Mouse (Mus musculus) midbrain, embryonic 16.5 days (tissue): ENCODE data around the gene Tenm3. TPM values are rescaled to one million over a fixed set of nuclear protein-coding genes. Genes with fewer than 3 reads are reported as not detected.

Experiments used
- ATAC-seq: fragments of 200-750 bp; cut with Nextera tagmentation; 2 replicates; pipeline ENCODE4 v1.8.0; 2017; ENCODE audit warnings: moderate TSS enrichment
- H3K27ac ChIP-seq: fragments of 300-500 bp; sonication (generic); 2 replicates; pipeline ENCODE4 v1.5.1; 2014; ENCODE audit warnings: mild to moderate bottlenecking, low read length, mixed read lengths
- H3K27me3 ChIP-seq: fragments of 300-500 bp; sonication (generic); 2 replicates; pipeline ENCODE4 v1.6.1; 2014; ENCODE audit warnings: low read depth, low read length, mixed read lengths; ENCODE audit not compliant: control insufficient read depth, insufficient read depth
- H3K36me3 ChIP-seq: fragments of 300-500 bp; sonication (generic); 2 replicates; pipeline ENCODE4 v1.6.1; 2014; ENCODE audit warnings: mild to moderate bottlenecking, low read length, moderate library complexity, mixed read lengths; ENCODE audit not compliant: control insufficient read depth, insufficient read depth
- H3K4me1 ChIP-seq: fragments of 300-500 bp; sonication (generic); 2 replicates; pipeline ENCODE4 v1.6.1; 2014; ENCODE audit warnings: mild to moderate bottlenecking, low read length, mixed read lengths; ENCODE audit not compliant: control insufficient read depth, insufficient read depth
- H3K4me2 ChIP-seq: fragments of 300-500 bp; sonication (generic); 2 replicates; pipeline ENCODE4 v1.6.1; 2014; ENCODE audit warnings: mild to moderate bottlenecking, low read length, mixed read lengths
- H3K4me3 ChIP-seq: fragments of 300-500 bp; sonication (generic); 2 replicates; pipeline ENCODE4 v1.5.1; 2014; ENCODE audit warnings: low read depth, mild to moderate bottlenecking, low read length, moderate library complexity, mixed read lengths
- H3K9ac ChIP-seq: fragments of 300-500 bp; sonication (generic); 2 replicates; pipeline ENCODE4 v1.6.1; 2014; ENCODE audit warnings: low read depth, low read length, mixed read lengths
- H3K9me3 ChIP-seq: fragments of 300-500 bp; sonication (generic); replicated peaks from 2 replicates; pipeline ENCODE4 v1.6.1; 2014; ENCODE audit warnings: mild to moderate bottlenecking, low read length, mixed read lengths; ENCODE audit not compliant: control insufficient read depth, poor library complexity, severe bottlenecking
- WGBS: fragments of 180-500 bp; shearing (Covaris S2); extraction: QIAGEN DNeasy Blood & Tissue Kit; methylation state at CpG from one replicate; pipeline ENCODE4 v1.1.7; 2014; 5-methylcytosine and 5-hydroxymethylcytosine counted together
- polyA plus RNA-seq: library from polyadenylated mRNA; unstranded; fragments of >200 nt; fragmentation: Nextera tagmentation; extraction: Ambion mirVana; gene quantifications from 2 replicates; pipeline ENCODE4 v1.2.1, GENCODE M21; 2015

Tenm3 gene
- polyA plus RNA-seq, 1 experiment from 2014 or later, result 37.4 TPM

DNA sequence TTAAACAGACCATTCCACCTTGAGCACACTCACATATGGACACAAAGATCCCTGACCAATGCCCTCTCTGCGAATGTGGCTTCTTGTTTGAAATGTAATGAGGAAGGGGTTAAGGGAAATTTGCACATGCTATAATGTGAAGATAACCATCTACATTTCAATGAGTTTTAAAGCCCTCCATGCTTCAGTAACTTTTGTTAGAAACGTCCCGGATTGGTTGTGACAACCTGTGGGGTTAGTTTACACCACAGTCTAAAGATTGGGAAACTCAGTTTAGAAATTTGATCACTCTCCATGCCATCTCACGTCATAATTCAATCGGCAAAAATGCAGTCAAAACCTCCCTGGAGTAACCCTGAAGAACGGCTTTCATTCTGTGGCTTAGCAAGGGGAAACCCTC is 78.5 kb downstream of the Tenm3 start:
- Histone ChIP-seq H3K27ac (no peak overlapping the region), H3K4me2 (no peak overlapping the region), H3K4me1 (peaks cover 7% of the 10 kb centered on the region; the same call in 1 of the 2 replicates), H3K36me3 (no peaks in the 10 kb centered on the region), H3K27me3 (no peaks in the 10 kb centered on the region), H3K9ac (no peak overlapping the region), H3K4me3 (no peak overlapping the region), H3K9me3 (no peaks in the 10 kb centered on the region)
- no peak for ATAC-seq
- 31% methylated on average over 6 of the region's 6 CpGs for WGBS

DNA sequence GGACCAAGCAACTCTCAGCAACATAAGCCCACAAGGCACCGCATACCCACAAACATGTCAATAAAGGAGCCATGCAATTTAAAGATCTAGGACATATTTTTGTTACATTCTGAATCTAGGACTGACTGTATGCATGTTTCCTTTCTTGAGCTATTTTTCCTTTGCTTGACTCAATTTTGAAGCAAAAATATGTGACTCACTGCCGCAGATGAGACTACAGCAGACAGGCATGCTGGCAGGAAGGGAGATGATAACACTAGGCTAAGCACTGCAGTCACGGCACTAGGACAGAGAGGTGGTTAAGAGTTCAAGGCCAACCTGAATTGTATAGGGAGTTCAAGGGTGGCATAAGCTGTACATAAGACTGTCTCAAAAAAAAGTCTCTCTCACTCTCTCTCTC is 79.7 kb downstream of the Tenm3 start:
- H3K27me3 ChIP-seq, result no peaks in the 10 kb centered on the region
- no peak overlapping the region for H3K27ac ChIP-seq
- no peaks in the 10 kb centered on the region for H3K36me3 ChIP-seq
- no peaks in the 10 kb centered on the region for H3K9me3 ChIP-seq
- peaks cover 7% of the 10 kb centered on the region; the same call in 1 of the 2 replicates for H3K4me1 ChIP-seq
- H3K4me2 ChIP-seq, result no peak overlapping the region
- no peak overlapping the region for H3K4me3 ChIP-seq
- 80% methylated on average over 3 of the region's 3 CpGs for WGBS
- no peak overlapping the region for H3K9ac ChIP-seq
- no peak for ATAC-seq

- Histone ChIP-seq H3K4me3 (no peak overlapping the region), H3K4me2 (no peak overlapping the region), H3K36me3 (no peaks in the 10 kb centered on the region), H3K27ac (no peak overlapping the region), H3K9ac (no peak overlapping the region), H3K27me3 (no peaks in the 10 kb centered on the region), H3K4me1 (0 out of 2 replicates have a peak, but pooled peaks cover 4% of the 10 kb centered on the region), H3K9me3 (no peaks in the 10 kb centered on the region)
- 72% methylated on average over 2 of the region's 2 CpGs for WGBS
- ATAC-seq, result no peak
Observed at GRCm38 (mm10) chr8:48756874-48757273, 86.9 kb downstream of the Tenm3 start.

GRCm38 (mm10) chr8:48755492-48755891 is 88.3 kb downstream of the Tenm3 start:
- ATAC-seq, result peak; percentile 28; the same call in 1 of the 2 replicates
- no peaks in the 10 kb centered on the region for H3K27me3 ChIP-seq
- H3K36me3 ChIP-seq, result no peaks in the 10 kb centered on the region
- H3K9ac ChIP-seq, result no peak overlapping the region
- 0 out of 2 replicates have a peak overlapping the region, but pooled peaks have one; percentile 3 for H3K4me2 ChIP-seq
- H3K4me3 ChIP-seq, result no peak overlapping the region
- H3K27ac ChIP-seq, result no peak overlapping the region
- 0 out of 2 replicates have a peak, but pooled peaks cover 4% of the 10 kb centered on the region for H3K4me1 ChIP-seq
- H3K9me3 ChIP-seq, result no peaks in the 10 kb centered on the region
- WGBS, result 52% methylated on average over 7 of the region's 7 CpGs

- no peak overlapping the region for H3K4me3 ChIP-seq
- no peak overlapping the region for H3K27ac ChIP-seq
- ATAC-seq, result no peak
- 0 out of 2 replicates have a peak, but pooled peaks cover 4% of the 10 kb centered on the region for H3K4me1 ChIP-seq
- no peak overlapping the region for H3K4me2 ChIP-seq
- no peak overlapping the region for H3K9ac ChIP-seq
- H3K36me3 ChIP-seq, result no peaks in the 10 kb centered on the region
- 55% methylated on average over 2 of the region's 2 CpGs for WGBS
- H3K27me3 ChIP-seq, result no peaks in the 10 kb centered on the region
- no peaks in the 10 kb centered on the region for H3K9me3 ChIP-seq
Observed at GRCm38 (mm10) chr8:48754959-48755358, 88.8 kb downstream of the Tenm3 start.

DNA sequence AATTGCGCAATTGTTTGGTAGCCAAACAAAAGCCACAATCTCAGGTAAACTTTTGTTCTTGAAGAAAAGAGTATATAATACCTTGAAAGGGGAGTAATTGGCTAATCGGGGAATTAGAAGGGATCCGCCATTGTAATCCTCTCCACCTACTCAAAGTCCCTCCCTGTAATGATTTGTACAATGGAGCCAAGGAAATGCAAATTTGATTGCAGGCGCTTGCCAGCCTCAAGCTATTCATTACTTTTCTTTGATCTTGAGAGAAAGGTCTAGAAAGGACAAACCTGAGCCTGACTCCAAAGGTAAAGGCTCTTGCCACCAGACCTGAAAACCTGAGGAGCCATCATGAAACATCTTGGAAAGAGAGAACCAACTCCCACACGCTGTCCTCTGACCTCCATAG is 91.8 kb downstream of the Tenm3 start:
- ATAC-seq, result no peak
- Histone ChIP-seq H3K36me3 (no peaks in the 10 kb centered on the region), H3K4me3 (no peak overlapping the region), H3K4me2 (no peak overlapping the region), H3K4me1 (0 out of 2 replicates have a peak, but pooled peaks cover 4% of the 10 kb centered on the region), H3K27ac (no peak overlapping the region), H3K9ac (no peak overlapping the region), H3K9me3 (no peaks in the 10 kb centered on the region), H3K27me3 (no peaks in the 10 kb centered on the region)
- WGBS, result 68% methylated on average over 5 of the region's 5 CpGs

DNA sequence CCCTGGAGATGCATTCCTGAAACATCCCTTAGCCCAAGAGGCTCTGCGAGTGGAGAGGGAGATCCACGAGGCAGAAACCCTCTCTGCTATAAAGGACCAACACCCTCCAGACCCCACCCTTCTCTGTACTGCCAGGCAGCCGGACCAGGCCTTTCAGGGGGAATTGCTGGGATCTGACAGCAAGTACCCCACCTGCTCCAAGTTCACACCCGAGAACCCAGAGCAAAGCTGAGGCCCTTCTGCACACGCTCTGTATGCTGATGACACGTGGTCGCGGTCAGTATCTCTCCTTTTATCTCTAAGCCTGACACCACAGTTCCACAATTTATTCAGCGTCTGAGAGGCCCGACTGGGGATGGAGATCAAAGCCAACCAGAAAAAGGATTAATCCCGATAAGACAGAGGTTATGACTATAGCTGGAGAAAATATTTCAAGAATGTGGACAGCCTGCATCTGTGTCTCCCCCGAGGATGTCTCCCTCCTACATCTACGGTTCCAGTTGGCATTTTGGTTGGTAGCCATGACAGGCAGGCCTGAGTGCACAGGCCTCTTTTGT is 95.2 kb downstream of the Tenm3 start:
- no peaks in the 10 kb centered on the region for H3K36me3 ChIP-seq
- 0 out of 2 replicates have a peak, but pooled peaks have one; percentile 23 for ATAC-seq
- 22% methylated on average over 13 of the region's 13 CpGs for WGBS

DNA sequence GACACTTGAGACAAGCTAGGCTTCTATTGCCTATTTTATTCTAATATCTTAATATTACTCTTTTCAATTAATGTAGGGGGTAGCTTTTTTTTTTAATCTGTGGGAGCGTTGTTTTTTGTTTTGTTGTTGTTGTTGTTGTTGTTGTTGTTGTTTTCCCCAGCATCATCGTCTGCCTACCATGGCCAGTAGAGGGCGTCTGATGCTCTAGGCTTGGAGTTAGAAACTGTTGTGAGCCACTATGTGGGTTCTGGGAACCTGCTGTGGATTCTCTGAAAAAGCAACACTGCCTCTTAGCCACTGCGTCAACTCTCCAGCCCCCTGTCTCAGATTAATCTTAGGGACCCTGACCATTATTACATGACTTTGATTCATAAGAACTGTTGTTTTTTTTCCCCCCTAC is 99.8 kb downstream of the Tenm3 start:
- Histone ChIP-seq H3K4me2 (no peak overlapping the region), H3K27me3 (no peaks in the 10 kb centered on the region), H3K27ac (no peak overlapping the region), H3K36me3 (no peaks in the 10 kb centered on the region), H3K4me3 (no peak overlapping the region), H3K4me1 (peaks cover 19% of the 10 kb centered on the region), H3K9ac (no peak overlapping the region), H3K9me3 (no peaks in the 10 kb centered on the region)
- no peak for ATAC-seq
- WGBS, result 89% methylated on average over 4 of the region's 4 CpGs

More for the DNA sequence above, 95.2 kb downstream of the Tenm3 start:
- Histone ChIP-seq H3K9me3 (no peaks in the 10 kb centered on the region), H3K27ac (no peak overlapping the region), H3K4me1 (no peaks in the 10 kb centered on the region), H3K4me3 (no peak overlapping the region), H3K27me3 (no peaks in the 10 kb centered on the region), H3K4me2 (no peak overlapping the region), H3K9ac (no peak overlapping the region)

GRCm38 (mm10) chr8:48742741-48743140 is 101.0 kb downstream of the Tenm3 start:
- no peaks in the 10 kb centered on the region for H3K36me3 ChIP-seq
- ATAC-seq, result no peak
- no peaks in the 10 kb centered on the region for H3K9me3 ChIP-seq
- H3K4me2 ChIP-seq, result no peak overlapping the region
- 93% methylated on average over 6 of the region's 6 CpGs for WGBS
- peaks cover 21% of the 10 kb centered on the region for H3K4me1 ChIP-seq
- no peak overlapping the region for H3K9ac ChIP-seq
- no peak overlapping the region for H3K27ac ChIP-seq
- no peak overlapping the region for H3K4me3 ChIP-seq
- H3K27me3 ChIP-seq, result no peaks in the 10 kb centered on the region
